Mouse (Mus musculus): ENCODE results near the gene Atp2b1. TPM values are rescaled to one million over a fixed set of nuclear protein-coding genes. Genes with fewer than 3 reads are reported as not detected.

The Atp2b1 gene
- polyA plus RNA-seq, 1 experiment from 2014 or later, result 202 TPM

DNA sequence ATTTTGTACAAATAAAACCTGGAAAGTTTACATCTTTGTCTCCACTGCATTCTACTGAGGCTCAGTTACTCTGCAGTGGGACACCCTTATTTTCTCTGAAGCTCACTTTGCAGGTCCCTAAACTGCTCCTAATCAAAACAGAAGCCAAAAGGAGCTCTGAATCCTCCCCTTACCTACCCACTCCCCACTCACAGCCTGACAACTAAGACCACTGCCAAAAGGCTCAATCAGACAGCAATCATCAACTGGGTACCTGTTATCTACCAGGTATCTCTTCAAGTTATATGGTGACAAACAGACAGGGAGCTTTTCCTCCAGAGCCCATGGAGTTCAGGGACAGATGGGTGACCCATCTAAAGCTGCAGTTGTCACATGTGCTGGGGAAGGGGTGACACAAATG lies 138.9 kb downstream of the Atp2b1 start:
- ATAC-seq (ENCODE audit: low read depth), result no peak
- no peaks in the 10 kb centered on the region for H3K27me3 ChIP-seq (ENCODE audit: control insufficient read depth, insufficient read depth, low read depth, low read length)
- no peak overlapping the region for H3K9ac ChIP-seq (ENCODE audit: low read length)

DNA sequence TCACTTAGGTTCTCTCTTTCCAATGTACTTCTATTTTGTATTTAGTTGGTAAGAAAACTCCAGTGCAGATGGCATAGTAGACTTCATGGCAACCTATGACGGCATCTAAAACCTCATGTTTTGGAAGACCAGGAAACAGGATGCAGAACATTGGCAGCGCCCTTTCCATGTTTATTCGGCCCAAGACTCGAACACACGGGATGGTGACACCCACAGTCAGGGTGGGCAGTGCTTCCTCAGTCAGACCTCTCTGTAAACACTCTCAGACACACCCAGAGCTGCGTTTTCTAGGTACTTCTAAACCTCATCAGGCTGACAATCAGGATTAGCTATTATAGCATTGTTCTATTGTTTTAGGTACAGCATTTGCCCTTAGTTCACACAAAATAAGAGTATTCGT lies 146.4 kb downstream of the Atp2b1 start:
- Histone ChIP-seq H3K27ac (ENCODE audit: low read length) (no peak overlapping the region), H3K9me3 (ENCODE audit: control insufficient read depth, low read length) (no peaks in the 10 kb centered on the region), H3K27me3 (ENCODE audit: control insufficient read depth, insufficient read depth, low read depth, low read length) (no peaks in the 10 kb centered on the region), H3K9ac (ENCODE audit: low read length) (no peak overlapping the region), H3K4me1 (replicated peaks; ENCODE audit: control insufficient read depth, insufficient read depth, low read length) (no peaks in the 10 kb centered on the region), H3K36me3 (ENCODE audit: control insufficient read depth, insufficient read depth, low read length) (no peaks in the 10 kb centered on the region), H3K4me2 (ENCODE audit: low read depth, low read length) (no peak overlapping the region), H3K4me3 (ENCODE audit: low read length) (no peak overlapping the region)
- no peak for ATAC-seq (ENCODE audit: low read depth)
- WGBS, result 74% methylated on average over 7 of the region's 7 CpGs

More for the DNA sequence above, 138.9 kb downstream of the Atp2b1 start:
- Histone ChIP-seq H3K27ac (ENCODE audit: low read length) (no peak overlapping the region), H3K9me3 (ENCODE audit: control insufficient read depth, low read length) (no peaks in the 10 kb centered on the region), H3K4me1 (replicated peaks; ENCODE audit: control insufficient read depth, insufficient read depth, low read length) (no peaks in the 10 kb centered on the region), H3K4me3 (ENCODE audit: low read length) (no peak overlapping the region), H3K4me2 (ENCODE audit: low read depth, low read length) (no peak overlapping the region), H3K36me3 (ENCODE audit: control insufficient read depth, insufficient read depth, low read length) (no peaks in the 10 kb centered on the region)

DNA sequence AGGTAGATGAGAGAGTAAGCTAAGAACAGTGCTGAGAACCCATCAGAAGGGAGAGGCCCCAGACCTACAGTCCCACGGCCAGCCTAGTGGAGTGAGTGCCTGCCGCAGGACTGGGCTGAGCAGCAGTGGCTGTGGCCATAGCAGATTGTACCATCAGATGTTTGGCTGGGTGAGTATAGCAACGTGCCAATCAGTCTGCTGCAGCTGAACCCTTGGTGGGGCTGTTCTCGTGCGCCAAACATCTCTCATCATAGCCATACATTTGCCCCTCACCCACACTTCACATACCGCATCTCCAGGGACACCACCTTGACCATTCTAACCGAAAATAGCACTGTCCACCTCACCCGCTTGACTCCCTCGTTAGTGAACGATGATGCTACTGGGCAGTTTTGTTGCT lies 147.2 kb downstream of the Atp2b1 start:
- no peak overlapping the region for H3K4me2 ChIP-seq (ENCODE audit: low read depth, low read length)
- H3K27ac ChIP-seq (ENCODE audit: low read length), result no peak overlapping the region
- ATAC-seq (ENCODE audit: low read depth), result no peak
- 86% methylated on average over 10 of the region's 10 CpGs for WGBS
- no peaks in the 10 kb centered on the region for H3K9me3 ChIP-seq (ENCODE audit: control insufficient read depth, low read length)
- H3K36me3 ChIP-seq (ENCODE audit: control insufficient read depth, insufficient read depth, low read length), result no peaks in the 10 kb centered on the region
- H3K9ac ChIP-seq (ENCODE audit: low read length), result no peak overlapping the region
- H3K4me3 ChIP-seq (ENCODE audit: low read length), result no peak overlapping the region
- no peaks in the 10 kb centered on the region for H3K4me1 ChIP-seq (replicated peaks; ENCODE audit: control insufficient read depth, insufficient read depth, low read length)
- no peaks in the 10 kb centered on the region for H3K27me3 ChIP-seq (ENCODE audit: control insufficient read depth, insufficient read depth, low read depth, low read length)

DNA sequence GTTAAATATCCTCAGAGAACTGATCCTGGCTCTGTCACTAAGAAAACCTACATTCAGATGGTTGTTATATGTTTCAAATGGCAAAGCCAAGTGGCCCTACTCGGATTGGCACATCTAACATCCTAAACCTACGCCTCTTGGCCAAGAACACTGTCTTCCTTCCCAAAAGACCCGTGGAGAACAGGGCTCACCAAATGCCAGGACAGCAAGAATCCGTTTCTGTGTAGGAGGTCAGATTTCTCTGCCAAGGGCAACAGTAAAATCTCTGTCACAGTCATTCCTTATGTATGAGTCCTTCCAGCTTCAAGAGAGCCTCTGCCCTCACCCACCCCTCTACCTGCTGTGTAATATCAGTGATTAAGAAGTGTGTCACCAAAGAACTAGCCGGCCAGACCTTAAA lies 148.3 kb downstream of the Atp2b1 start:
- no peaks in the 10 kb centered on the region for H3K9me3 ChIP-seq (ENCODE audit: control insufficient read depth, low read length)
- H3K4me3 ChIP-seq (ENCODE audit: low read length), result no peak overlapping the region
- no peak for ATAC-seq (ENCODE audit: low read depth)
- 68% methylated on average over 5 of the region's 5 CpGs for WGBS
- H3K27ac ChIP-seq (ENCODE audit: low read length), result no peak overlapping the region
- H3K9ac ChIP-seq (ENCODE audit: low read length), result no peak overlapping the region
- H3K36me3 ChIP-seq (ENCODE audit: control insufficient read depth, insufficient read depth, low read length), result no peaks in the 10 kb centered on the region
- H3K4me1 ChIP-seq (replicated peaks; ENCODE audit: control insufficient read depth, insufficient read depth, low read length), result no peaks in the 10 kb centered on the region
- no peak overlapping the region for H3K4me2 ChIP-seq (ENCODE audit: low read depth, low read length)
- no peaks in the 10 kb centered on the region for H3K27me3 ChIP-seq (ENCODE audit: control insufficient read depth, insufficient read depth, low read depth, low read length)

Other genes starting within 250 kb of the Atp2b1 start
- gene Poc1b, start 192.6 kb downstream of the Atp2b1 start, polyA plus RNA-seq (2015; fragmentation: Nextera tagmentation; extraction: Ambion mirVana), result 17.3 and 22.7 TPM in 2 replicates
- gene Galnt4, start 193.8 kb downstream of the Atp2b1 start, polyA plus RNA-seq (2015; fragmentation: Nextera tagmentation; extraction: Ambion mirVana), result 15.1 and 17.1 TPM in 2 replicates
- gene Phxr2, start 211.9 kb downstream of the Atp2b1 start, polyA plus RNA-seq (2015; fragmentation: Nextera tagmentation; extraction: Ambion mirVana), result not detected in 2 replicates

Measured in lung, embryonic 16.5 days (tissue).